Mouse (Mus musculus) C2C12 (cell line): ENCODE measurements around the gene Ormdl3. TPM values are rescaled to one million over a fixed set of nuclear protein-coding genes. Genes with fewer than 3 reads are reported as not detected.

Source experiments
- H3K27me3 ChIP-seq: one replicate; pipeline ENCODE4 v1.6.1; 2011; ENCODE audit not compliant: control insufficient read depth, insufficient read depth, insufficient read length
- H3K36me3 ChIP-seq: one replicate; pipeline ENCODE4 v1.6.1; 2011; ENCODE audit not compliant: control insufficient read depth, insufficient read depth
- H3K4me3 ChIP-seq: one replicate; pipeline ENCODE4 v1.5.1; 2011; ENCODE audit warnings: mild to moderate bottlenecking, control low read depth; ENCODE audit not compliant: poor library complexity, insufficient read depth, severe bottlenecking
- H3K79me2 ChIP-seq: one replicate; pipeline ENCODE4 v1.6.1; 2011; ENCODE audit not compliant: control insufficient read depth, insufficient read depth
- H3K79me3 ChIP-seq: one replicate; pipeline ENCODE4 v1.6.1; 2011; ENCODE audit warnings: low read depth, control low read depth
- H3ac ChIP-seq: one replicate; pipeline ENCODE3; 2011; ENCODE audit warnings: low read depth; ENCODE audit not compliant: control insufficient read depth, insufficient read length
- CEBPB ChIP-seq: IDR thresholded peaks from one replicate; pipeline ENCODE4 v1.6.1; 2011; ENCODE audit warnings: low read depth, mild to moderate bottlenecking, control low read depth, moderate library complexity
- CTCF ChIP-seq: IDR thresholded peaks from one replicate; pipeline ENCODE4 v1.5.1; 2011; ENCODE audit not compliant: control insufficient read depth, insufficient read depth, insufficient read length
- FOSL1 ChIP-seq: IDR thresholded peaks from one replicate; pipeline ENCODE4 v1.8.0; 2011; ENCODE audit warnings: mild to moderate bottlenecking, low read length; ENCODE audit not compliant: poor library complexity, insufficient read depth, severe bottlenecking
- MAX ChIP-seq: IDR thresholded peaks from one replicate; pipeline ENCODE4 v1.6.1; 2011; ENCODE audit warnings: mild to moderate bottlenecking, control low read depth
- MYOD1 ChIP-seq: IDR thresholded peaks from one replicate; pipeline ENCODE4 v1.6.1; 2011; ENCODE audit warnings: low read depth; ENCODE audit not compliant: control insufficient read depth, insufficient read length
- MYOG ChIP-seq: IDR thresholded peaks from one replicate; pipeline ENCODE4 v1.6.1; 2011; ENCODE audit not compliant: control insufficient read depth, insufficient read length; ENCODE audit errors: extremely low read depth
- USF1 ChIP-seq: IDR thresholded peaks from one replicate; pipeline ENCODE4 v1.6.1; 2011; ENCODE audit warnings: low read depth, mild to moderate bottlenecking, control low read depth, moderate library complexity
- polyA plus RNA-seq: library from polyadenylated mRNA; unstranded; fragments of >200 nt; fragmentation: generic; extraction: Trizol; gene quantifications from one replicate; pipeline ENCODE4 v1.2.1, GENCODE M21; 2012; ENCODE audit warnings: missing spikeins

The Ormdl3 gene
- polyA plus RNA-seq, 1 experiment = 25.0 TPM

DNA sequence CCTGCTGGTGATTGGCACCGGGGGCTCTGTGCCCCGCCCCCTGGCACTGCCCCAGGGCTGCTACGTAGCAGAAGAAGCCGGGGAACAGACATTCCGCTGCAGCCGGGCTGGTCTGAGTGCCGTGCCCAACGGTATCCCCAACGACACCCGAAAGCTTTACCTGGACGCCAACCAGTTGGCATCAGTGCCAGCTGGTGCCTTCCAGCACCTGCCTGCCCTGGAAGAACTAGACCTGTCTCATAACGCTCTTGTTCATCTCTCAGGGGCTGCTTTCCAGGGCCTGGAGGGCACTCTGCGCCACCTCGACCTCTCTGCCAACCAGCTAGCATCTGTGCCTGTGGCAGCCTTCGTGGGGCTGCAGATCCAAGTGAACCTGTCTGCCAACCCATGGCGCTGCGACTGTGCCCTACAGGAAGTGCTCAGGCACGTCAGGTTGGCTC is 11.7 kb upstream of the Ormdl3 start:
- Histone ChIP-seq H3K79me2 (no peaks in the 10 kb centered on the region), H3K79me3 (no peaks in the 10 kb centered on the region), H3K36me3 (no peaks in the 10 kb centered on the region), H3ac (no peak overlapping the region), H3K4me3 (no peak overlapping the region), H3K27me3 (peaks cover 72% of the 10 kb centered on the region)
- TF ChIP-seq USF1 (no peak), MYOD1 (no peak), CTCF (no peak), CEBPB (no peak), FOSL1 (no peak), MYOG (no peak), MAX (no peak)

DNA sequence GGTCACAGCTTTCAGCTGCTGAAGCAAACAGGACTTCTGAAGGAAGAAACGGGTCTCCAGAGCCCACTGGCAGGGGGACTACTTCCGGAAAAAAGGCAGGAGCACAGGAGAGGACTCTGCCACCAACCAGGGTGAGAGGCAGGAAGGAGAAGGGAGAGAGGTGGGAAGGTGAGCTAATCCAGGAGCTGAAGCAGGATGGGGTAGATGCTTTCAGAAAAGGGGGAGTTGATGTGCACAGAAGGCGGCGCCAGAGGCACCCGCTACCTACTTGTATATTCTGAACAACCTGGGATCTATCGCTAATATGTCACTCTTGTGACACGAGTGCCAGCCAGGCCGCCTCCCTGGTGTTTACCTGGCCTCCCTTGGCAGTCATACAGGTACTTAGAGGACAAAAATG is 10.8 kb upstream of the Ormdl3 start, which contains the start of gene Lrrc3c:
Lrrc3c (plus strand) TSS at position 301 of the 400 bp plus-strand sequence.
- Histone ChIP-seq H3ac (no peak within 1 kb of the TSS), H3K79me3 (no peaks in the 10 kb centered on the region), H3K27me3 (peaks cover 75% of the 10 kb centered on the region), H3K36me3 (no peaks in the 10 kb centered on the region), H3K4me3 (no peak within 1 kb of the TSS), H3K79me2 (no peaks in the 10 kb centered on the region)
- TF ChIP-seq MYOG = no peak
- no peak for TF ChIP-seq CTCF
- no peak for TF ChIP-seq FOSL1
- no peak for TF ChIP-seq MAX
- TF ChIP-seq MYOD1 = no peak

DNA sequence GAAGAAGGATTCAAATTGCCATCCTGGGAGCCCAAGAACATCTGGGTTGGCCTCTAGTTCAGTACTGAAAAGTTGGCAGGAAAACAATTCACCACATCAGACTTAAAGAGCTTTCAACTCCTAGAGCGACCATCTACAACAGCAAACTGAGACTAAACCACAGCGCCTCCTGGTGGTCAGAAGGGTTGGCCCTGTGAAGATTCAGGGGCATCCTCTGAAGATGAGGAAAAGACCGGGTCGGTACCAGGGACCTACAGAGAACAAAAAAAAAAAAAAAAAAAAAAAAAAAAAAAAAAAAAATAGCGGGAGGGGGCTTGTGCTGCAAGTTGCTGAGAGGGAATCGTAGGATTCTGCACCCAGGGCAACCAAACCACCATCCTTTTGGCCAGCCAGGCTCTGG is 10.2 kb upstream of the Ormdl3 start:
- H3K4me3 ChIP-seq = no peak overlapping the region
- H3ac ChIP-seq = no peak overlapping the region
- H3K79me2 ChIP-seq = no peaks in the 10 kb centered on the region
- H3K27me3 ChIP-seq = peaks cover 77% of the 10 kb centered on the region
- TF ChIP-seq MYOD1 (no peak), USF1 (no peak), CTCF (peak; percentile 43), MYOG (no peak), FOSL1 (no peak)
- no peaks in the 10 kb centered on the region for H3K36me3 ChIP-seq
- no peaks in the 10 kb centered on the region for H3K79me3 ChIP-seq

DNA sequence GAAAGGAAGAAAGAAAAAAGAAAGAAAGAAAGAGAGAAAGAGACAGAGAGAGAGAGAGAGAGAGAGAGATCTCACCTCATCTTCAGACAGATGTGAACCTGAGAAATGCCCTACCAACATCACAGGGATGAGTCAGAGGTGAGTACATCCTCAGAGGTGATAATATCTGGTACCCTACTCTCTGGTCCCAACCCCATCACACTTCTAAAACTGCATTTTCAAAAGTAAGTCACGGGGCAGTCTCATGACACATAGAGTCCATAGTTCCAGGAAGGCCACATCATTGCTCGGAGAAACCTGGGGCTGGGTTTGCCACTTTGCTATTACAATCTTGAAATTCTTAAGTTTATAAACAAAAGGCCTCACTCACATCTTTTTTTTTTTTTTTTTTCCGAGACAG is 8.8 kb upstream of the Ormdl3 start:
- TF ChIP-seq CEBPB = no peak
- TF ChIP-seq CTCF = no peak
- no peak for TF ChIP-seq FOSL1
- TF ChIP-seq USF1 = no peak
- TF ChIP-seq MYOG = no peak
- TF ChIP-seq MAX = no peak
- TF ChIP-seq MYOD1 = no peak
- no peaks in the 10 kb centered on the region for H3K79me2 ChIP-seq
- H3K79me3 ChIP-seq = no peaks in the 10 kb centered on the region
- H3ac ChIP-seq = no peak overlapping the region
- no peaks in the 10 kb centered on the region for H3K36me3 ChIP-seq
- no peak overlapping the region for H3K4me3 ChIP-seq
- H3K27me3 ChIP-seq = peaks cover 76% of the 10 kb centered on the region

DNA sequence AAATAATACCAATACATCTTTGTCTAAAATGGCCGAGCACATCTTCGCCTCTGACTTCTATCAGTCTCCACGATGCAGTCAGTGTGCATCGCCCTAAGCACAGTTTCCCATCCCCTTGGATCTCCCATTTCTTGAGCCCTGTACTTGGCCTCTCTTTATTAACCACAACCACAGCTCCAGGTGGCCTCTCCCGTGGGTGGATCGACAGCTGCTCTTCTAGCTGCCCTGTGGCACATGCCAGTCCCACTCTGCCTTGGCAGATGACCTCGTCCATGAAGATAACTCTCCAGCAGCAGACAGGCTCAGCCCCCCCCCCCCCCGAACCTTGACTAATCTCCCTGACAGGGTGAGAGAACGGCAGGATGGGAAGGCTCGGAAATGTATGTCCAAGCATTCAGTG is 8.3 kb upstream of the Ormdl3 start:
- Histone ChIP-seq H3K79me2 (no peaks in the 10 kb centered on the region), H3K36me3 (no peaks in the 10 kb centered on the region), H3K79me3 (no peaks in the 10 kb centered on the region), H3K27me3 (peaks cover 76% of the 10 kb centered on the region), H3K4me3 (no peak overlapping the region), H3ac (no peak overlapping the region)
- TF ChIP-seq MAX (no peak), MYOD1 (peak; percentile 41)

DNA sequence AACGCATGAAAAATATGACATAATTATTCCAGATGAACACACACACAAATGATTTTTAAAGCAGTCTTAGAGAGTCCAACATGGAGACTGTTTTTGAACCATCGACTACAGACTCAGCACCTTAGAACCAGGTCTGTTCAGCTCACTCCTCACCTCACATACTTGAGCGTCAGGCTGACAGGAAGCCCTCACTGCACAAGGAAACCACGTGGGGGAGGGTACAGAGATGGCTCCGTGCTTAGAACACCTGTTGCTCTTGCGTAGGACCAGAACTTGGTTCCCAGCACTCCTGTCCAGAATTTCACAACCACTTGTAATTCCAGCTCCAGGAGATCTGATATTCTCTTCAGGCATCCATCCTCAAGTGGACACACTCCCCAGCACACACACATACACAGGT is 7.9 kb upstream of the Ormdl3 start:
- Histone ChIP-seq H3K4me3 (no peak overlapping the region), H3K36me3 (no peaks in the 10 kb centered on the region), H3K79me3 (no peaks in the 10 kb centered on the region), H3K79me2 (no peaks in the 10 kb centered on the region), H3K27me3 (peaks cover 71% of the 10 kb centered on the region), H3ac (no peak overlapping the region)
- TF ChIP-seq MAX (no peak), MYOG (no peak)
